Mouse (Mus musculus): Measurements from ENCODE around the gene Emilin1. TPM values are rescaled to one million over a fixed set of nuclear protein-coding genes. Genes with fewer than 3 reads are reported as not detected.

The Emilin1 gene
- total RNA-seq, 2 experiments from 2014 or later = 27.6 to 29.7 TPM

GRCm38 (mm10) chr5:30951706-30952105, 38.5 kb downstream of the Emilin1 start:
- no peak for DNase-seq (ENCODE audit: low spot score)
- intact Hi-C loops (cut with DNase I) = no loop called here

DNA sequence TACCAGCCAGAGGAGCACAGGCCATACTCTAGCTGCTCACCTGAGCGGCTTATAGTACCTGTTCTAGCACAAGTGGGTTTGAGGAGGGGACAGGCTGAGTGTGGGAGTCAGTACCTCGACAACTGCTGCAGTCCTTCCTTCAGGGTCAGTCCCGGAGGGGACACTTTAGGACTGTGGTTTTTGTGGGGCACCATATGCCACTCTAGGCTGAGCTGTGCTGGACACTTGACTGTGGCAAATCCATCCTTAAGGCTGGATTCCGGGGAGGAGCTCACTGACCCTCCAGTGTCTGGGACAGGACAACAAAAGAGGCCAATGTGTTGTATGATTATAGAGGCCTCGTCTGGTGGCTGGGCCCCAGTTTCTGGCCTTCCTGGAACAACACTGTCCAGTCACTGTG, 39.3 kb downstream of the Emilin1 start:
- intact Hi-C loops (cut with DNase I) = no loop called here
- DNase-seq (ENCODE audit: low spot score) = no peak

DNA sequence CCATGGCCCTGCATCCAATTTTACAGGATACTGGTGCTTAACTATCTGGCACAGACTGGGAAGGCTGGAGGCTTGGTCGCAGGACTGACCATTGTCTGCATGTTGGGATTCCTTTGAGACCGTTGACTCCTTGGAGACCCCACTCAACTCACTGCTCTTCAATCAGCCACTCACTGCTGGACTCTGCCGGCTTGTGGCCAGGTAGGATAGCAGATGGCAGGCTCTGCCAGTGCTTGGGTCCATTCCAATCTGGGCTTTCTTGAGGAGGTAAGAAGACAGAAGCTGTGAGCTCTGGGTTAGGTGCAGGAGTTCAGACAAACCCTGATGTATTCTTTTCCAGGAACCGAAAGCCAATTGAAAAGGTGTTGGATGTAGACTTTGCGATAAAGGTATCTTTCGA, 40.9 kb downstream of the Emilin1 start:
- intact Hi-C loops (cut with DNase I) = no loop called here
- no peak for DNase-seq (ENCODE audit: low spot score)

- intact Hi-C loops (cut with DNase I) = no loop called here
- no peak for DNase-seq (ENCODE audit: low spot score)
These were observed 41.4 kb downstream of the Emilin1 start for GRCm38 (mm10) chr5:30954556-30954955.

DNA sequence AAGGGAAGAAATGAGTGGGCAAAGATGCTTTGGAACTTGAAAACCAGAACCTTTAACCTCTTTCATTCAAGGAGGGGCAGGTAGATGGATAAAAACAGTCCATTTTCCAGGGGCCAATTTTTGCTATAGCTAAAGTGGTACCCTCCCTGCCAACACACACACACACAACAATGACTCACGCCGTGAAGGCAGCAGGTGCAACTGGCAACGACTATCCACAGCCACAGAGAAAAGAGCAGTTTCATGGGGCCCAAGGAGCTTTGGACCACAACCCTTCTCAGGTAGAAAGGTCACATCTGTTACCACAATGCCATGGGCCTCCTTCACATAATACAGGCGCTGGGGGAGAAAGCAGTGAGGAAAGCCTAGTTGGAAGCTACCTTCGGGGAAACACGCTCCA, 42.5 kb downstream of the Emilin1 start:
- no peak for DNase-seq (ENCODE audit: low spot score)
- intact Hi-C loops (cut with DNase I) = no loop called here

DNA sequence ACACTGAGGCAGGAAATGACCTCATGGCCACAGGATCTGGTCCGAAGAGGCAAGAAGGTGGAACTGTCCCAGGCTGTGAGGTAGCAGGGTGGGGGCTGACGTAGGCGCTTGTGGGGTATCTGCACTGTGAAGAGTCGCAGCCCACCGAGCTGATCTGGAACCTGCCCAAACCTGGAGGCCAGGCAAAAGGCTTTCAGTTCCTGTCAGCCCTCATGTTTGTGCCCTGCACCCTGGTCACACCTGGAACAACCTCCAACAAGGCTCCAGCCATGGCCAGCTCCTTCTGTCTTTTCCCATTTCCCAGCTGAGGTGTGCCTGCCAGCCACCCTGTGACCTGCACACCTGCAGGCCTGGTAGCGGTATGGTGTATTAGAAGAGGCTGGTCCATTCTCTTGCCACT, 44.7 kb downstream of the Emilin1 start:
- intact Hi-C loops (cut with DNase I) = no loop called here
- no peak for DNase-seq (ENCODE audit: low spot score)

DNA sequence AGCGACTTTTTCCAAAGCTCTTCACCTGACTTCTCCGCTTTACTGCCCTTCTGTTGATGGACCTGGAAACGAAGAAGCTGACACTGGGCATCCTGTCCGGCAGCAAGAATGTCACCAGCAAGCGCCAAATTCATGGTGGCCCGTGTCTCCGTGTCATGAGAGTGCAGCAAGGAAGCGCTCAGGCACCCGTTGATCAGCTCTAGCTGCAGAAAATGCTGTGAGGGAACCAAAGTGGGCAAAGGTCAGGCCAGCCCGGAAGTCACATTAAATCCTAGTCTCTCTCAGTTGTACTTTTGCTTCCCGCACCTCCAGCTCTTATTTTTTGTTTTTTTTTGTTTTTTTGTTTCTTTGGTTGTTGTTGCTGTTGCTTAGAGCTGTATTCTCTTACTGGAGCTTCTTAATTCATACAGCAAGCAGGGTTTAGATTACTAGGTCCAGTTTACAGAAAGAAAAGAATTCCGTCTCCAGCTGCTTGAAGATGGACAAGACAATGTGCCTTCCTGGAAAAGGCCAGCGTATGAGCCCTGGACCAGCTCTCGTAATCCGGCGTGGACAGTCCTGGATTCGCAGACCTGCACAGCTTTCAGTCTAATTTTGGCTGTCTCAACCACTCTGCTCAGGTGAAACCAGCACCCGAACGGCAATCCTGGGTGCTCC, 46.1 kb downstream of the Emilin1 start:
- no peak for DNase-seq (ENCODE audit: low spot score)
- intact Hi-C loops (cut with DNase I) = no loop called here

- DNase-seq (ENCODE audit: low spot score) = peak; percentile 98
- intact Hi-C loops (cut with DNase I) = loop anchor here (1.0 kb wide), 1 partner anchor 88 kb away; the partner anchor contains the start of genes Atraid and Slc5a6
These were observed 46.8 kb downstream of the Emilin1 start, which contains the start of gene Preb for GRCm38 (mm10) chr5:30959966-30960501. Gene Preb, minus strand, starts transcription at chr5:30960361.

GRCm38 (mm10) chr5:30960814-30961213, 47.6 kb downstream of the Emilin1 start:
- DNase-seq (ENCODE audit: low spot score) = no peak
- intact Hi-C loops (cut with DNase I) = loop anchor here (1.0 kb wide), 1 partner anchor 87 kb away; the partner anchor contains the start of genes Atraid and Slc5a6

- no peak for DNase-seq (ENCODE audit: low spot score)
- intact Hi-C loops (cut with DNase I) = no loop called here
These were observed 48.6 kb downstream of the Emilin1 start for GRCm38 (mm10) chr5:30961545-30962505.

GRCm38 (mm10) chr5:30963916-30964315, 50.7 kb downstream of the Emilin1 start:
- DNase-seq (ENCODE audit: low spot score) = no peak
- intact Hi-C loops (cut with DNase I) = no loop called here

GRCm38 (mm10) chr5:30966189-30966588, 53.0 kb downstream of the Emilin1 start:
- DNase-seq (ENCODE audit: low spot score) = no peak
- intact Hi-C loops (cut with DNase I) = no loop called here

DNA sequence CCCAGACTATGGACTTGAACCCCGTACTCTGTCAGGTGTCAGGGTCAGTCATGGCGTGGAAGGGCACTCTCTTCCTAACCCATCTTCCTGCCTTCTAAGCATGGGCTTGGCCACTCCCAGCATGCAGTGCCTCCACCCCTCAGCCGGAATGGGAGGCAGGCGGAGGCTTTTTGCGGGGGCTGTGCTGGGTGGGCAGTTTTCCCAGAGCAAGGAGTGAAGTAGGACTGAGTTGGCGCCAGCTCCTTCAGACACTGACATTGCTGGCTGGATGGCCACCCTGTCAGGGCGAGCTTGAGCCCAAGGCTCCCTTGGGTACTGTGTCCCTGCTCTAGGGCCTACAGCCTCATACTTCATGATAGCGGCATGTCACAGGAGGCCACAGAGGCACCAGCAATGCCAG, 55.2 kb downstream of the Emilin1 start, which contains the start of gene Tcf23:
TSS of gene Tcf23 (plus strand) at position 247 of the 400 bp plus-strand sequence.
- intact Hi-C loops (cut with DNase I) = no loop called here
- DNase-seq (ENCODE audit: low spot score) = peak; percentile 58

GRCm38 (mm10) chr5:30969440-30969839, 56.2 kb downstream of the Emilin1 start:
- no peak for DNase-seq (ENCODE audit: low spot score)
- intact Hi-C loops (cut with DNase I) = no loop called here

Other genes starting within 250 kb of the Emilin1 start
- 10 to 100 TPM; 42.0 to 43.0 TPM for gene Cenpa, start 246.6 kb upstream of the Emilin1 start, total RNA-seq (2021)
- under 1 TPM; 0.29 to 0.45 TPM for gene Dpysl5, start 201.8 kb upstream of the Emilin1 start, total RNA-seq (2021)
- 10 to 100 TPM; 31.1 to 32.4 TPM for gene Mapre3, start 98.8 kb upstream of the Emilin1 start, total RNA-seq (2021)
- gene Tmem214, start 45.4 kb upstream of the Emilin1 start, total RNA-seq (2021) = 10 to 100 TPM; 36.5 to 39.1 TPM
- gene Agbl5, start 24.7 kb upstream of the Emilin1 start, total RNA-seq (2021) = 1 to 10 TPM; 5.9 to 6.8 TPM
- 100 to 1,000 TPM; 142 to 150 TPM for gene Ost4, start 5.6 kb upstream of the Emilin1 start, total RNA-seq (2021)
- 10 to 100 TPM; 21.1 to 22.6 TPM for gene Khk, start 8.0 kb downstream of the Emilin1 start, total RNA-seq (2021)
- gene Cgref1, start 32.2 kb downstream of the Emilin1 start, total RNA-seq (2021) = under 1 TPM; 0.39 to 0.53 TPM
- gene Preb, start 47.0 kb downstream of the Emilin1 start, total RNA-seq (2021) = 10 to 100 TPM; 79.3 to 82.9 TPM
- gene Tcf23, start 55.3 kb downstream of the Emilin1 start, total RNA-seq (2021) = under 1 TPM; 0.45 to 0.75 TPM
- 10 to 100 TPM; 44.1 to 47.0 TPM for gene Atraid, start 134.9 kb downstream of the Emilin1 start, total RNA-seq (2021)
- gene Slc5a6, start 135.5 kb downstream of the Emilin1 start, total RNA-seq (2021) = 10 to 100 TPM in 1 of 2 experiments, 1 to 10 TPM in 1; 9.9 to 10.5 TPM
- 10 to 100 TPM; 14.4 to 15.5 TPM for gene Cad, start 141.4 kb downstream of the Emilin1 start, total RNA-seq (2021)
- not detected for gene Dnajc5g, start 192.9 kb downstream of the Emilin1 start, total RNA-seq (2021)
- gene Slc30a3, start 194.8 kb downstream of the Emilin1 start, total RNA-seq (2021) = not detected
- gene Trim54, start 203.3 kb downstream of the Emilin1 start, total RNA-seq (2021) = 100 to 1,000 TPM; 183 to 212 TPM
- gene Ucn, start 225.4 kb downstream of the Emilin1 start, total RNA-seq (2021) = not detected
- gene Mpv17, start 240.8 kb downstream of the Emilin1 start, total RNA-seq (2021) = 10 to 100 TPM; 55.1 to 55.5 TPM

Measured in heart, postnatal 25 days (tissue).